Mouse (Mus musculus) heart, postnatal 0 days (tissue): ENCODE results near the gene Ywhag. TPM values are rescaled to one million over a fixed set of nuclear protein-coding genes. Genes with fewer than 3 reads are reported as not detected.

Source experiments
- ATAC-seq: fragments of 200-750 bp; cut with Nextera tagmentation; 2 replicates; pipeline ENCODE4 v1.8.0; 2017; ENCODE audit warnings: low read depth, moderate number of reproducible peaks, moderate library complexity; ENCODE audit not compliant: insufficient read depth
- DNase-seq: peaks from one replicate; pipeline ENCODE4 v3.0.0-alpha.2; 2016; ENCODE audit warnings: low spot score
- H3K27ac ChIP-seq: fragments of 300-500 bp; sonication (generic); 2 replicates; pipeline ENCODE4 v1.5.1; 2014; ENCODE audit warnings: low read depth, mild to moderate bottlenecking
- H3K27me3 ChIP-seq: fragments of 300-500 bp; sonication (generic); 2 replicates; pipeline ENCODE4 v1.6.1; 2014; ENCODE audit warnings: low read length, mixed read lengths; ENCODE audit not compliant: control insufficient read depth, insufficient read depth
- H3K36me3 ChIP-seq: fragments of 300-500 bp; sonication (generic); replicated peaks from 2 replicates; pipeline ENCODE4 v1.6.1; 2014; ENCODE audit warnings: low read length, mixed read lengths; ENCODE audit not compliant: control insufficient read depth, insufficient read depth
- H3K4me1 ChIP-seq: fragments of 300-500 bp; sonication (generic); 2 replicates; pipeline ENCODE4 v1.6.1; 2014; ENCODE audit warnings: antibody characterized with exemption; ENCODE audit not compliant: control insufficient read depth, insufficient read depth
- H3K4me2 ChIP-seq: fragments of 300-500 bp; sonication (generic); 2 replicates; pipeline ENCODE4 v1.6.1; 2014; ENCODE audit warnings: low read depth, mild to moderate bottlenecking, low read length, moderate library complexity
- H3K4me3 ChIP-seq: fragments of 300-500 bp; sonication (generic); 2 replicates; pipeline ENCODE4 v1.5.1; 2014; ENCODE audit warnings: low read depth, low read length
- H3K9ac ChIP-seq: fragments of 300-500 bp; sonication (generic); replicated peaks from 2 replicates; pipeline ENCODE4 v1.6.1; 2014; ENCODE audit warnings: low read depth, low read length, mixed read lengths
- H3K9me3 ChIP-seq: fragments of 300-500 bp; sonication (generic); replicated peaks from 2 replicates; pipeline ENCODE4 v1.6.1; 2016; ENCODE audit warnings: low read length; ENCODE audit not compliant: control insufficient read depth
- CTCF ChIP-seq: IDR thresholded peaks from 2 replicates; pipeline ENCODE4 v1.5.1; 2016; ENCODE audit warnings: antibody characterized with exemption, control low read depth, low read depth
- EP300 ChIP-seq: IDR thresholded peaks from 2 replicates; pipeline ENCODE4 v1.6.1; 2016; ENCODE audit warnings: antibody characterized with exemption, low read depth
- whole genome bisulfite sequencing: fragments of 180-500 bp; shearing (Covaris S2); extraction: QIAGEN DNeasy Blood & Tissue Kit; methylation state at CpG from one replicate; pipeline ENCODE4 v1.1.7; 2014; 5-methylcytosine and 5-hydroxymethylcytosine counted together
- polyA plus RNA-seq: library from polyadenylated mRNA; unstranded; fragments of >200 nt; fragmentation: Nextera tagmentation; extraction: Ambion mirVana; gene quantifications from 2 replicates; pipeline ENCODE4 v1.2.1, GENCODE M21; 2015
- total RNA-seq: library from RNA; depleted of rRNA; stranded (reverse); fragments of >200 nt; gene quantifications from 2 replicates; pipeline ENCODE4 v1.2.3, GENCODE M21; 2014; ENCODE audit warnings: low replicate concordance; rRNA removed

The Ywhag gene
- total and polyA plus RNA-seq, 2 experiments from 2014 or later, result 67.2 to 149 TPM

DNA sequence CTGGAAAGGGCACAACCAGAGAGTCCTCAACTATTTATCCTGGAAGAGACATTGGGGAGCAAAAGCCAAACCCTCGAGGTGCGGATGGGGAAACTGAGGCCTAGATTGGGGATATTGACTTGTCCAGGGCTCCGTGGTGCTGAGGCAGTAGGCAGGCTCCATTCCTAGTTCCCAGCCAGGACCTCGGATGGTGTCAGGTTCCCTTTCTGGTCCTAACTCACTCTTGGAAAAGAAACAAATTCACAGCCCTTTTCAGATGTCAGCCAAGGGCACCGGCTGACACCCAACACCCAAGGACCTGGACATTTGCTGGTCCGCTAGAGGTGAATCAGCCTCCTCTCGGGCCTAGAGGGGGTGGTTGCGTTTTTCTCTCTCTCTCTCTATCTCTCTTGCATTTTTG, 67.8 kb downstream of the Ywhag start:
- no peaks in the 10 kb centered on the region for H3K36me3 ChIP-seq
- H3K4me3 ChIP-seq, result no peak overlapping the region
- H3K27me3 ChIP-seq, result peaks cover 70% of the 10 kb centered on the region
- no peak overlapping the region for H3K27ac ChIP-seq
- ATAC-seq, result no peak
- no peak for TF ChIP-seq EP300
- no peak for TF ChIP-seq CTCF
- 43% methylated on average over 8 of the region's 8 CpGs for WGBS
- H3K9me3 ChIP-seq, result no peaks in the 10 kb centered on the region
- DNase-seq, result no peak
- 0 out of 2 replicates have a peak, but pooled peaks cover 5% of the 10 kb centered on the region for H3K4me1 ChIP-seq
- H3K9ac ChIP-seq, result no peak overlapping the region
- H3K4me2 ChIP-seq, result no peak overlapping the region

Other genes with a start within 250 kb of the Ywhag start
- gene Tmem120a, start 190.2 kb downstream of the Ywhag start, total RNA-seq, result 25.6 and 32.6 TPM in 2 replicates
- 33.9 and 34.2 TPM in 2 replicates for gene Tmem120a, start 190.2 kb downstream of the Ywhag start, polyA plus RNA-seq
- gene Styxl1, start 156.2 kb downstream of the Ywhag start, total RNA-seq, result not detected in 2 replicates
- gene Styxl1, start 156.2 kb downstream of the Ywhag start, polyA plus RNA-seq, result 0.18 and 0.42 TPM in 2 replicates
- gene Mdh2, start 156.1 kb downstream of the Ywhag start, total RNA-seq, result 389 and 420 TPM in 2 replicates
- gene Mdh2, start 156.1 kb downstream of the Ywhag start, polyA plus RNA-seq, result 2,045 and 2,081 TPM in 2 replicates
- gene Srrm3, start 127.7 kb downstream of the Ywhag start, total RNA-seq, result 0.31 TPM in 1 of 2 replicates, not detected in the other
- 0.03 TPM in 1 of 2 replicates, not detected in the other for gene Srrm3, start 127.7 kb downstream of the Ywhag start, polyA plus RNA-seq
- 1,178 and 1,316 TPM in 2 replicates for gene Hspb1, start 46.7 kb downstream of the Ywhag start, total RNA-seq
- gene Hspb1, start 46.7 kb downstream of the Ywhag start, polyA plus RNA-seq, result 974 and 1,039 TPM in 2 replicates
- gene Ssc4d, start 39.9 kb upstream of the Ywhag start, total RNA-seq, result 1.3 and 3.6 TPM in 2 replicates
- 0.55 and 0.56 TPM in 2 replicates for gene Ssc4d, start 39.9 kb upstream of the Ywhag start, polyA plus RNA-seq
- gene Zp3, start 45.5 kb upstream of the Ywhag start, total RNA-seq, result not detected in 2 replicates
- gene Zp3, start 45.5 kb upstream of the Ywhag start, polyA plus RNA-seq, result 0.14 TPM in 1 of 2 replicates, not detected in the other
- 27.4 and 28.6 TPM in 2 replicates for gene Dtx2, start 60.2 kb upstream of the Ywhag start, total RNA-seq
- 14.6 and 15.7 TPM in 2 replicates for gene Dtx2, start 60.2 kb upstream of the Ywhag start, polyA plus RNA-seq
- 40.6 and 47.9 TPM in 2 replicates for gene Upk3b, start 103.9 kb upstream of the Ywhag start, total RNA-seq
- 21.1 and 24.0 TPM in 2 replicates for gene Upk3b, start 103.9 kb upstream of the Ywhag start, polyA plus RNA-seq
- gene Upk3bl, start 119.9 kb upstream of the Ywhag start, total RNA-seq, result 4.2 TPM in 1 of 2 replicates, not detected in the other
- not detected in 2 replicates for gene Upk3bl, start 119.9 kb upstream of the Ywhag start, polyA plus RNA-seq
- gene Rasa4, start 149.3 kb upstream of the Ywhag start, total RNA-seq, result 0.27 and 6.2 TPM in 2 replicates
- gene Rasa4, start 149.3 kb upstream of the Ywhag start, polyA plus RNA-seq, result 0.96 and 1.3 TPM in 2 replicates
- 59.8 and 121 TPM in 2 replicates for gene Polr2j, start 182.0 kb upstream of the Ywhag start, total RNA-seq
- gene Polr2j, start 182.0 kb upstream of the Ywhag start, polyA plus RNA-seq, result 145 and 155 TPM in 2 replicates
- gene Lrwd1, start 201.5 kb upstream of the Ywhag start, total RNA-seq, result 20.9 and 23.1 TPM in 2 replicates
- gene Lrwd1, start 201.5 kb upstream of the Ywhag start, polyA plus RNA-seq, result 9.4 and 10.0 TPM in 2 replicates
- 9.4 and 11.4 TPM in 2 replicates for gene Alkbh4, start 201.5 kb upstream of the Ywhag start, total RNA-seq
- 7.9 and 8.0 TPM in 2 replicates for gene Alkbh4, start 201.5 kb upstream of the Ywhag start, polyA plus RNA-seq
- gene Orai2, start 236.1 kb upstream of the Ywhag start, total RNA-seq, result 0.69 and 6.0 TPM in 2 replicates
- 1.1 and 1.2 TPM in 2 replicates for gene Orai2, start 236.1 kb upstream of the Ywhag start, polyA plus RNA-seq